Mouse (Mus musculus) small intestine, adult 2 months (tissue): ENCODE measurements around the gene Mcam.

Experiments used
- CTCF ChIP-seq: fragments of 200-500 bp; IDR thresholded peaks from 2 replicates; pipeline ENCODE4 v1.5.1; 2012; ENCODE audit warnings: low read depth, mild to moderate bottlenecking, control low read depth, inconsistent platforms, low read length, moderate library complexity, mixed read lengths; ENCODE audit not compliant: insufficient replicate concordance, insufficient read length; ENCODE audit errors: extremely low read depth
- POLR2A ChIP-seq: fragments of 200-500 bp; IDR thresholded peaks from 2 replicates; pipeline ENCODE4 v1.6.1; 2012; ENCODE audit warnings: low read depth, mild to moderate bottlenecking, control low read depth, inconsistent platforms, low read length, moderate library complexity

- TF ChIP-seq POLR2A (no peak), CTCF (no peak)
These were observed 27.7 kb upstream of the Mcam start for GRCm38 (mm10) chr9:44106596-44106995.
